Mouse (Mus musculus) erythroblast, embryonic 14.5 days (primary cell): ENCODE results near the gene 1110002E22Rik.

Experiments used
- GATA1 ChIP-seq: IDR thresholded peaks from 2 replicates; pipeline ENCODE4 v1.6.1; 2012; ENCODE audit warnings: low read length, inconsistent platforms, mixed read lengths
- TAL1 ChIP-seq: IDR thresholded peaks from 3 replicates; pipeline ENCODE4 v1.6.1; 2012; ENCODE audit warnings: low read length, inconsistent platforms, mixed read lengths

DNA sequence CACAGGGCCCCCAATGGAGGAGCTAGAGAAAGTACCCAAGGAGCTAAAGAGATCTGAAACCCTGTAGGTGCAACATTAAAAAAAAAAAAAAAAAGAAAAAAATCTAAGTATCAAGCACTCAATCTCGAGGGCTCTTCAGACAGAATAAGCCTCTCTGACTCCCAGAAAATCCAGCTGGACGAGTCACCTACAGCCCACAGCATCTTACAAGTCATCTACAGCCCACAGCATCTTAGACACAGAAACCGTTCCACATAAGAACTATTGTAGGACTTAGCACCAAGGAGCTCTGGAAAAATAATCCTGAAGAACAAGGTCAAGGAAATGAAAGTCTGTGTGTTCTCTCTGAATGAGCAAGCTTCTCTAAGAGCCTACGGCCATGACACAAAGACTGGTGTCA is 37.1 kb downstream of the 1110002E22Rik start:
- TF ChIP-seq GATA1 (no peak), TAL1 (no peak)
